Mouse (Mus musculus): ENCODE data around the gene Btg1-ps1. TPM values are rescaled to one million over a fixed set of nuclear protein-coding genes. Genes with fewer than 3 reads are reported as not detected.
"Not testable (repeated sequence)": the region's sequence is repeated elsewhere in the genome, so short reads cannot be mapped to it uniquely, and the experiment has no call there.

Btg1-ps1 gene
- polyA plus RNA-seq (2015; fragmentation: Nextera tagmentation; extraction: Ambion mirVana): not detected in 2 replicates

- not testable (repeated sequence) for H3K4me3 ChIP-seq; ATAC-seq (ENCODE audit: insufficient number of reproducible peaks, low FRiP score, low TSS enrichment, low read depth); H3K36me3 ChIP-seq; H3K9me3 ChIP-seq; H3K9ac ChIP-seq; H3K4me2 ChIP-seq; H3K4me1 ChIP-seq; H3K27me3 ChIP-seq; H3K27ac ChIP-seq
Observed at GRCm38 (mm10) chrX:38018597-38018996, at the start of gene Btg1-ps1. Gene Btg1-ps1 (minus strand): TSS chrX:38018815.

DNA sequence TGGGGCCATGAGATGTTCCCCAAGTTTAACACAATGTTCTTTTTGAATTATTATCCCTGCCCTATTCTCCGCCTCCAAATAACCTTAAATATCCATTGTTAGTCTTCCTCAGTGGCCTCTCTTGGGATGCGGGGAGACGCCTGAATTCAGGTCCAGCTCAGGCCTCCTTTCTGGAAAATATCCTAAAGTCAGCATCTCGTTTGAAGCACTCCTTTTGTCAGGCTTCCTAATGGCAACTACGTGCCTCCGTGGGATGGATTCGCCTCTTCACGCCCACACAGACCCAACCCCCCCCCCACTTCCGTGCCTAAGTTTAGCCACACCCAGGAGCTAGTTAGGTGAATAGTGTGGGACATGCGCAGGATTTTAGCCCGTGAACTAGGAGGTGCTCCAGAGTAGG, 47.6 kb upstream of the Btg1-ps1 start, which contains the start of gene Rhox10:
TSS of gene Rhox10 (plus strand) at position 301 of the 400 bp plus-strand sequence.
- Histone ChIP-seq H3K27ac (no peak within 1 kb of the TSS), H3K4me1 (no peaks in the 10 kb centered on the region), H3K4me2 (no peak within 1 kb of the TSS), H3K36me3 (no peaks in the 10 kb centered on the region), H3K9ac (no peak within 1 kb of the TSS), H3K9me3 (no peaks in the 10 kb centered on the region), H3K27me3 (no peaks in the 10 kb centered on the region), H3K4me3 (no peak within 1 kb of the TSS)
- no peak for ATAC-seq (ENCODE audit: insufficient number of reproducible peaks, low FRiP score, low TSS enrichment, low read depth)
- 90% methylated on average over 11 of the region's 11 CpGs for WGBS

GRCm38 (mm10) chrX:38061544-38061943, 42.9 kb upstream of the Btg1-ps1 start:
- Histone ChIP-seq H3K9ac (no peak overlapping the region), H3K27ac (no peak overlapping the region), H3K4me2 (no peak overlapping the region), H3K27me3 (no peaks in the 10 kb centered on the region), H3K36me3 (no peaks in the 10 kb centered on the region), H3K4me3 (no peak overlapping the region), H3K9me3 (no peaks in the 10 kb centered on the region), H3K4me1 (no peaks in the 10 kb centered on the region)
- no peak for ATAC-seq (ENCODE audit: insufficient number of reproducible peaks, low FRiP score, low TSS enrichment, low read depth)
- WGBS: 0% methylated on average over 1 of the region's 1 CpGs

DNA sequence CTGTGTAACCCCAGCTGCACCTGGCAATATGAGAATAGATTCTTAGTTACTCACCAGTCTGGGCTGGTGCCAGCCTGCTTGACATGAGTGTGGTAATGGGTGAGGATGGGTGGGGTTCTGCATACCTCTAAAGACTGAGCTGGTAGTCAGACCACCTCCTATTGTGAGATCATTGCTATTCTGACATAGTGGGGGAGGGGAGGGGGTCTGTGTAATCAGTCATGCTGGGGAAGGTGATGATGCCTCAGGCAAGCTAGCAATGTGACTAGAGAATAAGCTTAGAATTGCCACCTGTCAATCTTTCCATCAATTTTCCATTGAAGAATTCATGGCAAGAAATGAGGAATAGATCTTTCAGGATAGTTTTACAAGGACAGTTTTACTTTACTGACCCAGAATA, 24.4 kb upstream of the Btg1-ps1 start, which contains the start of gene Btg1-ps2:
TSS of gene Btg1-ps2 (minus strand) at position 101 of the 400 bp plus-strand sequence.
- not testable (repeated sequence) for H3K36me3 ChIP-seq; H3K27me3 ChIP-seq; H3K27ac ChIP-seq; H3K9ac ChIP-seq; H3K4me1 ChIP-seq; ATAC-seq (ENCODE audit: insufficient number of reproducible peaks, low FRiP score, low TSS enrichment, low read depth); H3K4me3 ChIP-seq; H3K4me2 ChIP-seq; H3K9me3 ChIP-seq

GRCm38 (mm10) chrX:38039666-38040065, 21.1 kb upstream of the Btg1-ps1 start:
- ATAC-seq (ENCODE audit: insufficient number of reproducible peaks, low FRiP score, low TSS enrichment, low read depth): no peak
- WGBS: 89% methylated on average over 5 of the region's 5 CpGs
- H3K4me2 ChIP-seq: no peak overlapping the region

DNA sequence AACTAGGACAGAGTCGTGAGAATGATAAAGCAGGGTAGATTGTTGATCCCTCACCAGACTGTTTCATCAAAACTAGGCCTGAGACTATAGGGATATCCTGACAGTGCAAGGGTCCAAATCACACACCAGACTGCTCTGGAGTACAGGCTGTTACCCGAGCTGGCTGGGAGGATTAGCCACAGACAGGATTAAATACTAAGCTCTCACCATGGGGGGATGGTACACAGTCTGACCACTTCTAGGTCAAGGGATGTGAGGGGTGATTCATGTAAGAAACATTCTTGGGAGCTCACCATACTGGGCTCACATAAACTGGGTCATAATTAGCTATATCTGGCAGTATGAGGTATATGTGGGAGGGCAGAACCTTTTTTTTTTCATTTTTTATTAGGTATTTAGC, 15.2 kb upstream of the Btg1-ps1 start:
- no peak overlapping the region for H3K27ac ChIP-seq
- H3K4me2 ChIP-seq: no peak overlapping the region
- WGBS: 53% methylated on average over 2 of the region's 2 CpGs
- H3K9ac ChIP-seq: no peak overlapping the region
- H3K4me1 ChIP-seq: no peaks in the 10 kb centered on the region
- H3K4me3 ChIP-seq: no peak overlapping the region
- H3K9me3 ChIP-seq: no peaks in the 10 kb centered on the region
- ATAC-seq (ENCODE audit: insufficient number of reproducible peaks, low FRiP score, low TSS enrichment, low read depth): no peak
- no peaks in the 10 kb centered on the region for H3K36me3 ChIP-seq
- H3K27me3 ChIP-seq: no peaks in the 10 kb centered on the region

More at GRCm38 (mm10) chrX:38039666-38040065, 21.1 kb upstream of the Btg1-ps1 start:
- no peaks in the 10 kb centered on the region for H3K27me3 ChIP-seq
- H3K36me3 ChIP-seq: no peaks in the 10 kb centered on the region
- no peak overlapping the region for H3K9ac ChIP-seq
- no peak overlapping the region for H3K4me3 ChIP-seq
- no peaks in the 10 kb centered on the region for H3K4me1 ChIP-seq
- no peak overlapping the region for H3K27ac ChIP-seq
- no peaks in the 10 kb centered on the region for H3K9me3 ChIP-seq

DNA sequence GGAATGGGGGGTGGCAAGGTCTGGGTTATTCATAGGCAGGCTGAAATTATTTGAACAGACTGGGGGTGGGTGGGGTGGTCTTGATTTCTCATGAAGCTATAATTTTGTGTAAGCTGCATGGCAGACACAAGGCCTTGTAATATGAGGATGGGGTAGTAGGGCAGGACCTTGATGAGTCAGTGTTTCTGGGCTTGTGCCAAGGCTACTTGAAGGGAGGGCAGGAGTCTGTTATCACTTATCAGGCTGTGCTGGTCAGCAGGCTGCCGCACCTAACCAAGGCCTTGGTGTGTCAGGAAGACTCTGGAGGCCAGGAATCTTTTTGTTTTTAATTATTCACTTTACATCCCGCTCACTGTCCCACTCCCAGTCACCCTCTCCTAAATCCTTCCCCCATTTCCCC, 9.9 kb downstream of the Btg1-ps1 start:
- WGBS: 73% methylated on average over 2 of the region's 2 CpGs
- no peaks in the 10 kb centered on the region for H3K9me3 ChIP-seq
- ATAC-seq (ENCODE audit: insufficient number of reproducible peaks, low FRiP score, low TSS enrichment, low read depth): no peak
- no peaks in the 10 kb centered on the region for H3K4me1 ChIP-seq
- no peak overlapping the region for H3K4me2 ChIP-seq
- H3K36me3 ChIP-seq: no peaks in the 10 kb centered on the region
- no peak overlapping the region for H3K27ac ChIP-seq
- H3K9ac ChIP-seq: no peak overlapping the region
- H3K4me3 ChIP-seq: no peak overlapping the region
- no peaks in the 10 kb centered on the region for H3K27me3 ChIP-seq

Other genes starting within 250 kb of the Btg1-ps1 start
- 0.35 and 0.40 TPM in 2 replicates for gene Rhox5, start 214.0 kb downstream of the Btg1-ps1 start, polyA plus RNA-seq (2015; fragmentation: Nextera tagmentation; extraction: Ambion mirVana)
- gene Rhox6, start 191.9 kb downstream of the Btg1-ps1 start, polyA plus RNA-seq (2015; fragmentation: Nextera tagmentation; extraction: Ambion mirVana): 0.41 and 0.78 TPM in 2 replicates
- gene Rhox7a, start 187.1 kb downstream of the Btg1-ps1 start, polyA plus RNA-seq (2015; fragmentation: Nextera tagmentation; extraction: Ambion mirVana): not detected in 2 replicates
- not detected in 2 replicates for gene Rhox8, start 139.9 kb downstream of the Btg1-ps1 start, polyA plus RNA-seq (2015; fragmentation: Nextera tagmentation; extraction: Ambion mirVana)
- not detected in 2 replicates for gene Rhox7b, start 121.6 kb downstream of the Btg1-ps1 start, polyA plus RNA-seq (2015; fragmentation: Nextera tagmentation; extraction: Ambion mirVana)
- gene Rhox9, start 117.0 kb downstream of the Btg1-ps1 start, polyA plus RNA-seq (2015; fragmentation: Nextera tagmentation; extraction: Ambion mirVana): not detected in 2 replicates
- gene Btg1-ps2, start 24.3 kb upstream of the Btg1-ps1 start, polyA plus RNA-seq (2015; fragmentation: Nextera tagmentation; extraction: Ambion mirVana): not detected in 2 replicates
- gene Rhox10, start 47.7 kb upstream of the Btg1-ps1 start, polyA plus RNA-seq (2015; fragmentation: Nextera tagmentation; extraction: Ambion mirVana): not detected in 2 replicates
- not detected in 2 replicates for gene Rhox11, start 66.3 kb upstream of the Btg1-ps1 start, polyA plus RNA-seq (2015; fragmentation: Nextera tagmentation; extraction: Ambion mirVana)
- not detected in 2 replicates for gene Rhox12, start 92.1 kb upstream of the Btg1-ps1 start, polyA plus RNA-seq (2015; fragmentation: Nextera tagmentation; extraction: Ambion mirVana)
- gene Rhox13, start 102.4 kb upstream of the Btg1-ps1 start, polyA plus RNA-seq (2015; fragmentation: Nextera tagmentation; extraction: Ambion mirVana): not detected in 2 replicates
- 2.9 and 4.1 TPM in 2 replicates for gene Zbtb33, start 171.0 kb upstream of the Btg1-ps1 start, polyA plus RNA-seq (2015; fragmentation: Nextera tagmentation; extraction: Ambion mirVana)
- gene Tmem255a, start 233.6 kb upstream of the Btg1-ps1 start, polyA plus RNA-seq (2015; fragmentation: Nextera tagmentation; extraction: Ambion mirVana): 33.7 and 35.2 TPM in 2 replicates

Measured in limb, embryonic 15.5 days (tissue).